Mouse (Mus musculus): ENCODE results near the gene Pcbd1.

GRCm38 (mm10) chr10:61114246-61114720 is 25.2 kb downstream of the Pcbd1 start:
- TF ChIP-seq CTCF (IDR thresholded peaks at IDR 0.05; ENCODE audit: extremely low read depth, insufficient read depth, insufficient read length, insufficient replicate concordance) (no peak), POLR2A (IDR thresholded peaks at IDR 0.05; ENCODE audit: low read depth, low read length) (no peak)

Data from spleen, adult 2 months (tissue).